Mouse (Mus musculus): ENCODE data around the gene C130079G13Rik. TPM values are rescaled to one million over a fixed set of nuclear protein-coding genes. Genes with fewer than 3 reads are reported as not detected.

C130079G13Rik gene
- polyA plus RNA-seq, 1 experiment from 2014 or later: not detected

Other genes with a start within 250 kb of the C130079G13Rik start
- not detected in 2 replicates for gene Gm5538, start 195.4 kb upstream of the C130079G13Rik start, polyA plus RNA-seq (2014; fragmentation: Nextera tagmentation; extraction: Ambion mirVana)
- gene Gm8298, start 64.2 kb upstream of the C130079G13Rik start, polyA plus RNA-seq (2014; fragmentation: Nextera tagmentation; extraction: Ambion mirVana): not detected in 2 replicates
- gene Aadacl2, start 81.5 kb downstream of the C130079G13Rik start, polyA plus RNA-seq (2014; fragmentation: Nextera tagmentation; extraction: Ambion mirVana): not detected in 2 replicates
- not detected in 2 replicates for gene Aadac, start 100.5 kb downstream of the C130079G13Rik start, polyA plus RNA-seq (2014; fragmentation: Nextera tagmentation; extraction: Ambion mirVana)
- not detected in 2 replicates for gene Sucnr1, start 156.7 kb downstream of the C130079G13Rik start, polyA plus RNA-seq (2014; fragmentation: Nextera tagmentation; extraction: Ambion mirVana)